Mouse (Mus musculus) lung, embryonic 15.5 days (tissue): ENCODE results near the gene H2al2c. TPM values are rescaled to one million over a fixed set of nuclear protein-coding genes. Genes with fewer than 3 reads are reported as not detected.
"Not testable (repeated sequence)": the region's sequence is repeated elsewhere in the genome, so short reads cannot be mapped to it uniquely, and the experiment has no call there.

Experiments used
- ATAC-seq: fragments of 200-750 bp; cut with Nextera tagmentation; 2 replicates; pipeline ENCODE4 v1.8.0; 2017; ENCODE audit warnings: moderate number of reproducible peaks, borderline replicate concordance; ENCODE audit not compliant: low FRiP score, low TSS enrichment; ENCODE audit errors: extremely low read depth
- H3K27ac ChIP-seq: fragments of 300-500 bp; sonication (generic); 2 replicates; pipeline ENCODE4 v1.5.1; 2015; ENCODE audit warnings: moderate library complexity, mild to moderate bottlenecking, inconsistent platforms
- H3K27me3 ChIP-seq: fragments of 300-500 bp; sonication (generic); 2 replicates; pipeline ENCODE4 v1.6.1; 2015; ENCODE audit warnings: inconsistent platforms
- H3K36me3 ChIP-seq: fragments of 300-500 bp; sonication (generic); 2 replicates; pipeline ENCODE4 v1.6.1; 2015; ENCODE audit warnings: inconsistent platforms
- H3K4me1 ChIP-seq: fragments of 300-500 bp; sonication (generic); 2 replicates; pipeline ENCODE4 v1.6.1; 2015; ENCODE audit warnings: inconsistent platforms
- H3K4me2 ChIP-seq: fragments of 300-500 bp; sonication (generic); 2 replicates; pipeline ENCODE4 v1.6.1; 2015; ENCODE audit warnings: inconsistent platforms, mild to moderate bottlenecking, moderate library complexity
- H3K4me3 ChIP-seq: fragments of 300-500 bp; sonication (generic); 2 replicates; pipeline ENCODE4 v1.5.1; 2015; ENCODE audit warnings: mild to moderate bottlenecking, inconsistent platforms
- H3K9ac ChIP-seq: fragments of 300-500 bp; sonication (generic); 2 replicates; pipeline ENCODE4 v1.6.1; 2015; ENCODE audit warnings: inconsistent platforms
- H3K9me3 ChIP-seq: fragments of 300-500 bp; sonication (generic); 2 replicates; pipeline ENCODE4 v1.6.1; 2016; ENCODE audit warnings: inconsistent platforms
- whole genome bisulfite sequencing: fragments of 180-500 bp; shearing (Covaris S2); methylation state at CpG from one replicate; pipeline ENCODE4 v1.1.7; 2015; 5-methylcytosine and 5-hydroxymethylcytosine counted together
- polyA plus RNA-seq: library from polyadenylated mRNA; unstranded; fragments of >200 nt; fragmentation: Nextera tagmentation; extraction: Ambion mirVana; gene quantifications from 2 replicates; pipeline ENCODE4 v1.2.1, GENCODE M21; 2015

H2al2c gene
- polyA plus RNA-seq, result not detected in 2 replicates

GRCm38 (mm10) chrY:2598799-2599198, at the start of gene H2al2c:
TSS of gene H2al2c (plus strand) at chrY:2599099.
- ATAC-seq, H3K4me3 ChIP-seq, H3K4me2 ChIP-seq, H3K4me1 ChIP-seq, H3K27ac ChIP-seq, H3K36me3 ChIP-seq, H3K9ac ChIP-seq, H3K9me3 ChIP-seq, H3K27me3 ChIP-seq: not testable (repeated sequence)
- no CpG with 5 or more reads among the region's 4 CpGs for WGBS

Other genes starting within 250 kb of the H2al2c start
- not detected in 2 replicates for gene Sry, start 64.6 kb downstream of the H2al2c start, polyA plus RNA-seq
- gene H2al2b, start 121.6 kb downstream of the H2al2c start, polyA plus RNA-seq, result not detected in 2 replicates
- gene Gm4064, start 197.1 kb downstream of the H2al2c start, polyA plus RNA-seq, result not detected in 2 replicates
- not detected in 2 replicates for gene Rbmy, start 231.6 kb downstream of the H2al2c start, polyA plus RNA-seq
- gene Gm10256, start 231.6 kb downstream of the H2al2c start, polyA plus RNA-seq, result not detected in 2 replicates